Mouse (Mus musculus) MEL (cell line): ENCODE results near the gene Kctd20.

ENCODE experiments used
- CTCF ChIP-seq, 3 experiments: IDR thresholded peaks in 2 of 3; conservative IDR thresholded peaks in 1 of 3; 2 replicates each; pipeline ENCODE4 v1.5.1; 2011 to 2012; ENCODE audit warnings: low read length in 3 of 3, low read depth in 2 of 3, mild to moderate bottlenecking in 2 of 3, improper control_type of control experiment in 1 of 3, inconsistent platforms in 1 of 3, mixed read lengths in 1 of 3, moderate library complexity in 1 of 3; ENCODE audit not compliant: control insufficient read depth in 1 of 3, insufficient read depth in 1 of 3, poor library complexity in 1 of 3, severe bottlenecking in 1 of 3
- EP300 ChIP-seq, 2 experiments: IDR thresholded peaks; 2 replicates each; pipeline ENCODE4 v1.6.1; 2011; ENCODE audit warnings: improper control_type of control experiment in 2 of 2, low read length in 2 of 2, low read depth in 1 of 2, mild to moderate bottlenecking in 1 of 2
- GATA1 ChIP-seq: IDR thresholded peaks from 2 replicates; pipeline ENCODE4 v1.6.1; 2011; ENCODE audit warnings: low read depth, low read length, improper control_type of control experiment
- MEF2A ChIP-seq: IDR thresholded peaks from 2 replicates; pipeline ENCODE4 v1.6.1; 2014; ENCODE audit warnings: low read depth, mild to moderate bottlenecking, inconsistent platforms, low read length, improper control_type of control experiment; ENCODE audit not compliant: poor library complexity, insufficient replicate concordance, severe bottlenecking; ENCODE audit errors: extremely low read depth
- NRF1 ChIP-seq: IDR thresholded peaks from 2 replicates; pipeline ENCODE4 v1.6.1; 2014; ENCODE audit warnings: low read depth, mild to moderate bottlenecking, inconsistent platforms, low read length, improper control_type of control experiment, moderate library complexity; ENCODE audit not compliant: poor library complexity, insufficient read depth, severe bottlenecking
- POLR2A ChIP-seq, 2 experiments: IDR thresholded peaks; 2 replicates each; pipeline ENCODE4 v1.6.1; 2011 to 2012; ENCODE audit warnings: low read length in 2 of 2, mild to moderate bottlenecking in 2 of 2, control low read depth in 1 of 2, improper control_type of control experiment in 1 of 2, low read depth in 1 of 2, moderate library complexity in 1 of 2; ENCODE audit not compliant: control insufficient read depth in 1 of 2, insufficient read depth in 1 of 2, poor library complexity in 1 of 2
- POLR2AphosphoS2 ChIP-seq: IDR thresholded peaks from 2 replicates; pipeline ENCODE4 v1.6.1; 2011; ENCODE audit warnings: low read length, improper control_type of control experiment
- POLR2AphosphoS5 ChIP-seq: IDR thresholded peaks from 2 replicates; pipeline ENCODE4 v1.6.1; 2012; ENCODE audit warnings: low read depth, borderline replicate concordance, mild to moderate bottlenecking, inconsistent platforms, low read length, moderate library complexity, mixed read lengths
- ZC3H11A ChIP-seq: IDR thresholded peaks from 2 replicates; pipeline ENCODE4 v1.6.1; 2012; ENCODE audit warnings: low read depth, mild to moderate bottlenecking, inconsistent platforms, low read length, improper control_type of control experiment
- ZNF384 ChIP-seq: IDR thresholded peaks from 2 replicates; pipeline ENCODE4 v1.6.1; 2012; ENCODE audit warnings: low read depth, mild to moderate bottlenecking, inconsistent platforms, low read length, improper control_type of control experiment

- TF ChIP-seq EP300 (IDR thresholded peaks at IDR 0.05; ENCODE audit: low read depth in 1 of 2, low read length in 2 of 2) (no peak), POLR2A (IDR thresholded peaks at IDR 0.05; ENCODE audit: control insufficient read depth in 1 of 2, insufficient read depth in 1 of 2, low read depth in 1 of 2, low read length in 2 of 2, poor library complexity in 1 of 2) (no peak), ZNF384 (no peak), CTCF (IDR thresholded peaks at IDR 0.05 in 2 of 3, conservative IDR thresholded peaks at IDR 0.05 in 1 of 3; ENCODE audit: control insufficient read depth in 1 of 3, insufficient read depth in 1 of 3, low read depth in 2 of 3, low read length in 3 of 3, poor library complexity in 1 of 3, severe bottlenecking in 1 of 3) (no peak), POLR2AphosphoS2 (no peak), GATA1 (no peak), NRF1 (no peak), MEF2A (no peak), ZC3H11A (no peak), POLR2AphosphoS5 (no peak)
Observed at GRCm38 (mm10) chr17:28988291-28988690, 36.5 kb downstream of the Kctd20 start.
